Mouse (Mus musculus): ENCODE results near the gene Src. TPM values are rescaled to one million over a fixed set of nuclear protein-coding genes. Genes with fewer than 3 reads are reported as not detected.

Gene Src
- total and polyA plus RNA-seq, 2 experiments: 1.3 to 5.6 TPM

- Histone ChIP-seq H3K4me3 (ENCODE audit: insufficient read depth, low read depth, low read length) (no peak overlapping the region), H3K79me2 (ENCODE audit: control insufficient read depth, insufficient read depth, low read length) (no peaks in the 10 kb centered on the region; the same call in 1 of the 2 replicates), H3K36me3 (ENCODE audit: control insufficient read depth, insufficient read depth, low read length) (no peaks in the 10 kb centered on the region), H3K4me1 (ENCODE audit: control insufficient read depth, insufficient read depth, low read length) (peaks cover 2% of the 10 kb centered on the region), H3K27ac (replicated peaks; ENCODE audit: insufficient read depth, low read depth, low read length) (no peak overlapping the region), H3K27me3 (ENCODE audit: control insufficient read depth, insufficient read depth, low read length) (no peaks in the 10 kb centered on the region), H3K9ac (ENCODE audit: low read depth, low read length) (no peak overlapping the region)
- WGBS: 83% methylated on average over 5 of the region's 5 CpGs
- DNase-seq (ENCODE audit: extremely low read depth, low read depth, low spot score): no peak
- TF ChIP-seq POLR2A (IDR thresholded peaks at IDR 0.05; ENCODE audit: extremely low read depth, insufficient read depth, low read length) (no peak), CTCF (IDR thresholded peaks at IDR 0.05; ENCODE audit: low read depth, low read length) (no peak)
Observed at GRCm38 (mm10) chr2:157431912-157432311, 13.7 kb downstream of the Src start.

GRCm38 (mm10) chr2:157432476-157432875 is 14.2 kb downstream of the Src start:
- Histone ChIP-seq H3K36me3 (ENCODE audit: control insufficient read depth, insufficient read depth, low read length) (no peaks in the 10 kb centered on the region), H3K27ac (replicated peaks; ENCODE audit: insufficient read depth, low read depth, low read length) (no peak overlapping the region), H3K79me2 (ENCODE audit: control insufficient read depth, insufficient read depth, low read length) (no peaks in the 10 kb centered on the region; the same call in 1 of the 2 replicates), H3K4me1 (ENCODE audit: control insufficient read depth, insufficient read depth, low read length) (peaks cover 2% of the 10 kb centered on the region; the same call in 1 of the 2 replicates), H3K27me3 (ENCODE audit: control insufficient read depth, insufficient read depth, low read length) (no peaks in the 10 kb centered on the region), H3K4me3 (ENCODE audit: insufficient read depth, low read depth, low read length) (no peak overlapping the region), H3K9ac (ENCODE audit: low read depth, low read length) (no peak overlapping the region)
- no peak for DNase-seq (ENCODE audit: extremely low read depth, low read depth, low spot score)
- no peak for TF ChIP-seq POLR2A (IDR thresholded peaks at IDR 0.05; ENCODE audit: extremely low read depth, insufficient read depth, low read length)
- no peak for TF ChIP-seq CTCF (IDR thresholded peaks at IDR 0.05; ENCODE audit: low read depth, low read length)
- WGBS: 81% methylated on average over 9 of the region's 9 CpGs

- H3K79me2 ChIP-seq (ENCODE audit: control insufficient read depth, insufficient read depth, low read length): no peaks in the 10 kb centered on the region; the same call in 1 of the 2 replicates
- peaks cover 2% of the 10 kb centered on the region; the same call in 1 of the 2 replicates for H3K4me1 ChIP-seq (ENCODE audit: control insufficient read depth, insufficient read depth, low read length)
- no peaks in the 10 kb centered on the region for H3K27me3 ChIP-seq (ENCODE audit: control insufficient read depth, insufficient read depth, low read length)
- DNase-seq (ENCODE audit: extremely low read depth, low read depth, low spot score): peak; percentile 65
- H3K4me3 ChIP-seq (ENCODE audit: insufficient read depth, low read depth, low read length): no peak overlapping the region
- no peak for TF ChIP-seq CTCF (IDR thresholded peaks at IDR 0.05; ENCODE audit: low read depth, low read length)
- TF ChIP-seq POLR2A (IDR thresholded peaks at IDR 0.05; ENCODE audit: extremely low read depth, insufficient read depth, low read length): no peak
- WGBS: 21% methylated on average over 9 of the region's 9 CpGs
- H3K9ac ChIP-seq (ENCODE audit: low read depth, low read length): no peak overlapping the region
- H3K27ac ChIP-seq (replicated peaks; ENCODE audit: insufficient read depth, low read depth, low read length): no peak overlapping the region
- no peaks in the 10 kb centered on the region for H3K36me3 ChIP-seq (ENCODE audit: control insufficient read depth, insufficient read depth, low read length)
Observed at GRCm38 (mm10) chr2:157434041-157434440, 15.8 kb downstream of the Src start.

GRCm38 (mm10) chr2:157434497-157434896 is 16.3 kb downstream of the Src start:
- DNase-seq (ENCODE audit: extremely low read depth, low read depth, low spot score): no peak
- no peaks in the 10 kb centered on the region for H3K27me3 ChIP-seq (ENCODE audit: control insufficient read depth, insufficient read depth, low read length)
- 73% methylated on average over 6 of the region's 6 CpGs for WGBS
- H3K4me1 ChIP-seq (ENCODE audit: control insufficient read depth, insufficient read depth, low read length): peaks cover 2% of the 10 kb centered on the region; the same call in 1 of the 2 replicates
- TF ChIP-seq CTCF (IDR thresholded peaks at IDR 0.05; ENCODE audit: low read depth, low read length): no peak
- no peak for TF ChIP-seq POLR2A (IDR thresholded peaks at IDR 0.05; ENCODE audit: extremely low read depth, insufficient read depth, low read length)
- no peak overlapping the region for H3K27ac ChIP-seq (replicated peaks; ENCODE audit: insufficient read depth, low read depth, low read length)
- H3K36me3 ChIP-seq (ENCODE audit: control insufficient read depth, insufficient read depth, low read length): no peaks in the 10 kb centered on the region
- no peaks in the 10 kb centered on the region; the same call in 1 of the 2 replicates for H3K79me2 ChIP-seq (ENCODE audit: control insufficient read depth, insufficient read depth, low read length)
- H3K9ac ChIP-seq (ENCODE audit: low read depth, low read length): no peak overlapping the region
- H3K4me3 ChIP-seq (ENCODE audit: insufficient read depth, low read depth, low read length): no peak overlapping the region

DNA sequence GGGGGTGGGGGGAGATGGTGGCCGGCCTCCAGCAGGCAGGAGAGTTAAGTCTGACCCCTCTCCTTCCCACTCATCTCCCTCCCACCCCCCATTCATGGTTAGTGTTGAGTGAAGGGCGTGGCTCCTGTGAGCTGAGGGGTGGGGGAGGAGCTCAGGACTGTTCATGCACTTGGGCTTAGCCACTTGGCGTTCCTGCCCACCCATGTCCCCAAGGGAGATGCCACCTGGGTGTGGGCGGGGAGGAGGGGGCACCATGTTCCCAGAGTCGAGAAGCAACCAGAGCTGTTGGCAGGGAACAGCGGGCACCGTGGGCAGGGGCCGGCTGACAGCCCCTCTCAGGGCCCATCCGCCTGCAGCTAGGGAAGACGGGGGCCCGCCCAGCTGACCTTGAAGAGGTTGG is 18.3 kb downstream of the Src start:
- Histone ChIP-seq H3K4me3 (ENCODE audit: insufficient read depth, low read depth, low read length) (no peak overlapping the region), H3K27me3 (ENCODE audit: control insufficient read depth, insufficient read depth, low read length) (no peaks in the 10 kb centered on the region), H3K79me2 (ENCODE audit: control insufficient read depth, insufficient read depth, low read length) (no peaks in the 10 kb centered on the region), H3K9ac (ENCODE audit: low read depth, low read length) (no peak overlapping the region), H3K27ac (replicated peaks; ENCODE audit: insufficient read depth, low read depth, low read length) (no peak overlapping the region), H3K36me3 (ENCODE audit: control insufficient read depth, insufficient read depth, low read length) (no peaks in the 10 kb centered on the region), H3K4me1 (ENCODE audit: control insufficient read depth, insufficient read depth, low read length) (peaks cover 2% of the 10 kb centered on the region; the same call in 1 of the 2 replicates)
- WGBS: 88% methylated on average over 11 of the region's 11 CpGs
- no peak for TF ChIP-seq CTCF (IDR thresholded peaks at IDR 0.05; ENCODE audit: low read depth, low read length)
- no peak for TF ChIP-seq POLR2A (IDR thresholded peaks at IDR 0.05; ENCODE audit: extremely low read depth, insufficient read depth, low read length)
- DNase-seq (ENCODE audit: extremely low read depth, low read depth, low spot score): no peak

GRCm38 (mm10) chr2:157437123-157437522 is 18.9 kb downstream of the Src start:
- 93% methylated on average over 3 of the region's 3 CpGs for WGBS
- no peak overlapping the region for H3K4me3 ChIP-seq (ENCODE audit: insufficient read depth, low read depth, low read length)
- H3K27ac ChIP-seq (replicated peaks; ENCODE audit: insufficient read depth, low read depth, low read length): no peak overlapping the region
- TF ChIP-seq POLR2A (IDR thresholded peaks at IDR 0.05; ENCODE audit: extremely low read depth, insufficient read depth, low read length) (no peak), CTCF (IDR thresholded peaks at IDR 0.05; ENCODE audit: low read depth, low read length) (no peak)
- H3K4me1 ChIP-seq (ENCODE audit: control insufficient read depth, insufficient read depth, low read length): peaks cover 2% of the 10 kb centered on the region; the same call in 1 of the 2 replicates
- no peak overlapping the region for H3K9ac ChIP-seq (ENCODE audit: low read depth, low read length)
- no peaks in the 10 kb centered on the region for H3K79me2 ChIP-seq (ENCODE audit: control insufficient read depth, insufficient read depth, low read length)
- H3K36me3 ChIP-seq (ENCODE audit: control insufficient read depth, insufficient read depth, low read length): no peaks in the 10 kb centered on the region
- DNase-seq (ENCODE audit: extremely low read depth, low read depth, low spot score): no peak
- no peaks in the 10 kb centered on the region for H3K27me3 ChIP-seq (ENCODE audit: control insufficient read depth, insufficient read depth, low read length)
